10 mouse cellular contexts compared by ENCODE assay signal in the genomic region with DNA sequence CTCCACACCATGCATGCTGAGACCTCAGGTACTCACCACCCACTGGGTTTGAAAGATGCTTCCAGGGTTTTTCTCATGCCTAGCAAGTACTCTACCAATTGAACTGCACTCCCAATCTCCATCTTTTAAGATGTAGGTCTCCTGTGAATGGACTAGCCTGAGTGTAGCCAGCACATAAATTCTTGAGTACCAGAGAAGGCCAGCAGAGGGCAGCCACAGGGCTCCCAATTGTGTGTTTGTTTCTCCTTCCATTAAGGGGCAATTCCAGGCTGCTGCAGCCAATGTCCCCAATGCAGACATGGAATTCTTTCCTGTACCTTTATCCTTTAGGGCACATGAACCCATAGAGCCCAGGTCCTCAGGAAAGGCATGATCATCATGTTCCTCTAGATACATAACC. TPM values are rescaled to one million over a fixed set of nuclear protein-coding genes. Genes with fewer than 3 reads are reported as not detected.
DNase-seq lines count a peak whose midpoint lies in the region; ATAC-seq and TF ChIP-seq lines count a peak whose summit lies in the region.
"Had no signal": no experiment of that assay in that cellular context is flagged by ENCODE, and none has a peak within 500 bp of the region (broad histone marks: within the 10 kb centered on the region; RNA-seq: fewer than 3 reads in every experiment).

No protein-coding gene starts in this region.

- ATAC-seq in intestine, postnatal 0 days: no peak
- ATAC-seq in intestine, embryonic 15.5 days: no peak

- H3K9me3 ChIP-seq in intestine, postnatal 0 days (ENCODE audit: control insufficient read depth): no peaks in the 10 kb centered on the region
- no peaks in the 10 kb centered on the region for H3K9me3 ChIP-seq in intestine, embryonic 15.5 days
- no peaks in the 10 kb centered on the region for H3K9me3 ChIP-seq in ES-E14 (ENCODE audit: control insufficient read depth, insufficient read depth, low read depth, low read length)
- H3K9me3 ChIP-seq: lung, embryonic 15.5 days had no signal

- H3K4me2 ChIP-seq in intestine, postnatal 0 days (replicated peaks; ENCODE audit: low read depth): no peak overlapping the region
- no peak overlapping the region for H3K4me2 ChIP-seq in intestine, embryonic 15.5 days (replicated peaks)
- H3K4me2 ChIP-seq: lung, embryonic 15.5 days had no signal

- no peaks in the 10 kb centered on the region for H3K4me1 ChIP-seq in intestine, postnatal 0 days (replicated peaks; ENCODE audit: control insufficient read depth, insufficient read depth, low read length)
- H3K4me1 ChIP-seq in intestine, embryonic 15.5 days (replicated peaks): no peaks in the 10 kb centered on the region
- H3K4me1 ChIP-seq in ES-E14 (ENCODE audit: control insufficient read depth in 2 of 2, insufficient read depth in 2 of 2, low read length in 2 of 2, poor library complexity in 1 of 2): no peaks in the 10 kb centered on the region
- H3K4me1 ChIP-seq: lung, embryonic 15.5 days had no signal

- in situ Hi-C loops in ES-E14 (cut with MboI; ENCODE audit: low sequenced_read_pairs in 2 of 2, unreplicated experiment in 2 of 2): no loop called here

- H3K27me3 ChIP-seq in intestine, postnatal 0 days (replicated peaks; ENCODE audit: control insufficient read depth, insufficient read depth, low read length): no peaks in the 10 kb centered on the region
- H3K27me3 ChIP-seq in intestine, embryonic 15.5 days (replicated peaks): no peaks in the 10 kb centered on the region
- H3K27me3 ChIP-seq: lung, embryonic 15.5 days had no signal

- TF ChIP-seq CTCF in intestine, postnatal 0 days (IDR thresholded peaks at IDR 0.05; ENCODE audit: low read depth): peak; percentile 77

- DNase-seq in A20 (ENCODE audit: low read depth, low spot score) (peak; percentile 30), ES-E14 (ENCODE audit: low read depth, low spot score) (peak; percentile 51)
- peak; percentile 58 for DNase-seq in embryo, embryonic 9.5 days (ENCODE audit: extremely low spot score)
- peak; percentile 67 for DNase-seq in kidney, postnatal 10 days
- DNase-seq in natural killer cell, adult 2 months (ENCODE audit: low spot score in 2 of 2): peak; percentile 23 to 26
- DNase-seq in ovary, postnatal 36 days (ENCODE audit: low spot score): no peak

- no peak overlapping the region for H3K4me3 ChIP-seq in intestine, postnatal 0 days (ENCODE audit: low read depth, low read length)
- no peak overlapping the region for H3K4me3 ChIP-seq in intestine, embryonic 15.5 days (replicated peaks)
- no peak overlapping the region for H3K4me3 ChIP-seq in ES-E14 (ENCODE audit: insufficient read depth in 1 of 2, low read depth in 1 of 2, low read length in 2 of 2, poor library complexity in 1 of 2, severe bottlenecking in 1 of 2)
- H3K4me3 ChIP-seq: erythroblast, embryonic 14.5 days; lung, embryonic 15.5 days had no signal

- H3K9ac ChIP-seq in intestine, postnatal 0 days (ENCODE audit: low read depth, low read length): no peak overlapping the region
- H3K9ac ChIP-seq in intestine, embryonic 15.5 days: no peak overlapping the region
- no peak overlapping the region for H3K9ac ChIP-seq in ES-E14 (ENCODE audit: insufficient read depth, low read depth, low read length, poor library complexity, severe bottlenecking)
- H3K9ac ChIP-seq: lung, embryonic 15.5 days had no signal

- no peaks in the 10 kb centered on the region for H3K36me3 ChIP-seq in intestine, postnatal 0 days (ENCODE audit: control insufficient read depth, insufficient read depth)
- no peaks in the 10 kb centered on the region for H3K36me3 ChIP-seq in intestine, embryonic 15.5 days
- H3K36me3 ChIP-seq in ES-E14 (ENCODE audit: control insufficient read depth, insufficient read depth, low read length, poor library complexity, severe bottlenecking): no peaks in the 10 kb centered on the region
- H3K36me3 ChIP-seq: lung, embryonic 15.5 days had no signal

- no peak overlapping the region for H3K27ac ChIP-seq in intestine, postnatal 0 days (ENCODE audit: low read depth, low read length)
- no peak overlapping the region for H3K27ac ChIP-seq in intestine, embryonic 15.5 days
- no peak overlapping the region for H3K27ac ChIP-seq in ES-E14 (ENCODE audit: insufficient read depth, low read depth, low read length, poor library complexity, severe bottlenecking)
- H3K27ac ChIP-seq: lung, embryonic 15.5 days had no signal

TF ChIP-seq in ES-E14, 5 proteins besides CTCF, POLR2A, EP300 and RAD21:
- no peak for TF ChIP-seq ZNF384 (IDR thresholded peaks at IDR 0.05; ENCODE audit: low read depth, low read length)
- 0 out of 2 replicates have a peak, but pooled peaks have one; percentile 28 for TF ChIP-seq ZC3H11A (IDR thresholded peaks at IDR 0.05; ENCODE audit: borderline replicate concordance, low read depth, low read length)

RNA-seq across cellular contexts. Expression of gene Slamf8, which starts 4.1 kb away (rescaled TPM):
- polyA plus RNA-seq in intestine, postnatal 0 days (2015; fragmentation: Nextera tagmentation; extraction: Ambion mirVana): 0.27 and 0.52 TPM in 2 replicates
- polyA plus RNA-seq in intestine, embryonic 15.5 days (2015; fragmentation: Nextera tagmentation; extraction: Ambion mirVana): 0.33 and 0.37 TPM in 2 replicates
- not detected in 2 replicates for total RNA-seq in ES-E14 (2012; rRNA removed)
- polyA plus RNA-seq: erythroblast, embryonic 14.5 days had no signal

RNA-seq across cellular contexts. Expression of gene Fcrl6, which starts 7.9 kb away (rescaled TPM):
- polyA plus RNA-seq in intestine, postnatal 0 days (2015; fragmentation: Nextera tagmentation; extraction: Ambion mirVana): not detected in 2 replicates
- polyA plus RNA-seq in intestine, embryonic 15.5 days (2015; fragmentation: Nextera tagmentation; extraction: Ambion mirVana): not detected in 2 replicates
- total RNA-seq in ES-E14 (2012; rRNA removed): not detected in 2 replicates
- polyA plus RNA-seq: erythroblast, embryonic 14.5 days; lung, embryonic 15.5 days had no signal

RNA-seq across cellular contexts. Expression of gene Dusp23, which starts 38.3 kb away (rescaled TPM):
- 18.9 and 19.7 TPM in 2 replicates for polyA plus RNA-seq in intestine, postnatal 0 days (2015; fragmentation: Nextera tagmentation; extraction: Ambion mirVana)
- polyA plus RNA-seq in intestine, embryonic 15.5 days (2015; fragmentation: Nextera tagmentation; extraction: Ambion mirVana): 11.3 and 12.8 TPM in 2 replicates
- total RNA-seq in ES-E14 (2012; rRNA removed): 0.13 TPM in 1 of 2 replicates, not detected in the other
- polyA plus RNA-seq: erythroblast, embryonic 14.5 days had no signal

RNA-seq across cellular contexts. Expression of gene Vsig8, which starts 38.8 kb away (rescaled TPM):
- 0.44 and 0.53 TPM in 2 replicates for polyA plus RNA-seq in intestine, postnatal 0 days (2015; fragmentation: Nextera tagmentation; extraction: Ambion mirVana)
- polyA plus RNA-seq in intestine, embryonic 15.5 days (2015; fragmentation: Nextera tagmentation; extraction: Ambion mirVana): 0.28 and 0.43 TPM in 2 replicates
- total RNA-seq in ES-E14 (2012; rRNA removed): 0.09 and 0.26 TPM in 2 replicates
- polyA plus RNA-seq: erythroblast, embryonic 14.5 days had no signal
